Mouse (Mus musculus): ENCODE results near the gene Rxfp3.
"Not testable (repeated sequence)": the region's sequence is repeated elsewhere in the genome, so short reads cannot be mapped to it uniquely, and the experiment has no call there.

Gene Rxfp3

GRCm38 (mm10) chr15:11036535-11037375 is 1.0 kb downstream of the Rxfp3 start:
- DNase-seq (ENCODE audit: extremely low read depth, low read depth): no peak

GRCm38 (mm10) chr15:11035947-11036474 is 1.8 kb downstream of the Rxfp3 start:
- no peak for DNase-seq (ENCODE audit: extremely low read depth, low read depth)

DNA sequence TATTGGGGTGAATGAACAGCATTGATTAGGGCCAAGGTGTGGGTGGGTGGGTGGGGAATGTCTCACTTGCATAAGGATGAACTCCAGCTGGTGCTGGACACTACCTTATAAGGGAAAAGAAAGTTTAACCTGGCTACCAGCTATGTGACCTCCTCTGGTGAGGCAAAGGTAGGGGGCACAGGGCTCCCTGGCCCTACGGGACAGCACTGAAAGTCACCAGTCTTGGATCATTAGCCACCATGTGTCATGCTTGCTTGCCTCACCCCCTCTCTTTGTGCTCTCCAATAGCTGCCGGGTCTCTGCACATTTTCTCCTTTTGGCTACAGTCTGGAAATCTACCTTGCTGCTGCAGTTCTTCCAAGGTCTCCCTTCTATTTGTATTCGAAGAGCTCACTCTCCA is 7.6 kb downstream of the Rxfp3 start:
- no peak for DNase-seq (ENCODE audit: extremely low read depth, low read depth)

GRCm38 (mm10) chr15:11026801-11027561 is 10.8 kb downstream of the Rxfp3 start:
- no peak for DNase-seq (ENCODE audit: extremely low read depth, low read depth)

- no peak for DNase-seq (ENCODE audit: extremely low read depth, low read depth)
Observed at GRCm38 (mm10) chr15:11014931-11015330, 22.9 kb downstream of the Rxfp3 start.

GRCm38 (mm10) chr15:11010976-11011548 is 26.7 kb downstream of the Rxfp3 start:
- no peak for DNase-seq (ENCODE audit: extremely low read depth, low read depth)

- DNase-seq (ENCODE audit: extremely low read depth, low read depth): no peak
Observed at GRCm38 (mm10) chr15:11008756-11009155, 29.0 kb downstream of the Rxfp3 start.

DNA sequence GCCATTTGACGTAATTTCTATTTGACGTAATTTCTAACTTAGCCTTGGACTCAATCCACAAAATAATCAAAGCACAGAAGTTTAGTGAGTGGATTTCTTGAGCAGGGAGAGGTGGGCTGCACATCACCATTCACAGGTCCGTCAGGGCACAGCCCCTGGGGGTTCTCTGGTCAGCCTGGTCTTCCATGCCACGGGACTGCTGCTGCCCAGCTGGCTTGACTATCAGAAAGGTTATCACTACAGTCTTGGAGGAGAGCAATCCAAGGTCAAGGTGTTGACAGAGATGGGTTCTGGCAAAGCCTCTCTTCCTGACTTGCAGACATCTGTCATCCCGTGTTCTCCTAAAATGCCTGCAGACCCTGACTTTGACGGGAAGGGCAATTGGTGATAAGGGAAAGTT is 33.1 kb downstream of the Rxfp3 start:
- no peak for DNase-seq (ENCODE audit: extremely low read depth, low read depth)

DNA sequence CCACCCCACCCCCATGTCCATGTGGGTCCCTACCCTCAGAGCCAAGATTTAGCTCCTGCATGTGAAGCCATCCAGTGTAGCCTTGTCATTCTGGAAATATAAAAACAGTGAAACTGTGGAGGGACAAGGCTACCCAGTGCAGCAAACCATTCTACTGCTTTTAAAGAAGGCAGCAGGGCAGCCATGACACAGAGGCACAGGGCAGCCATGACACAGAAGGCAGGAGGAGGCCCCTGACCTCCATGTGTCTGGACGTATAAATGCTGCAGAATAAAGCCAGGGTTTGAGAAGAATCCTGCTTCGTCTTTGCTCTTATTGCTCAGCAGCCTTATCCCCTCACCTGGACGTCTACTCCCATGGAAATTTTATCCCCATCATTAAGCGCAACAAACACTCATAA is 34.0 kb downstream of the Rxfp3 start:
- DNase-seq (ENCODE audit: extremely low read depth, low read depth): no peak

DNA sequence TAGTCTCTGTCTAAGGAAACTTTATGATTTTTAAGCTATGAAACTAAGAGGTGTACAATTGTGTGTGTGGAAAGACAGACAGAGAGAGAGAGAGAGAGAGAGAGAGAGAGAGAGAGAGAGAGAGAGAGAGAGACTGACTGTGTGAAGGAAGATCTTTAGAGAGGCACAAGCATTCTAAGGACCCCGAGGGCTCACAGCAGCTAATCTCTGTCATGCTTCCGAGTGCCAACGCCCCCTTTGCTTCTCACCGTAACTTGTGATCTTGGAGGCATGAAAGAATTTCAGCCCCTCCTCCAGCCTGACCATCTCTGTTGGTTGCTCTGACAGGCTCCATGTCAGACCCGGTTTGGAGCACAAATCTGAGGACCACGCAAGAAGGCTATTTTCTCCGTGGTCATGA is 37.4 kb downstream of the Rxfp3 start, which contains the start of gene Slc45a2:
TSS of gene Slc45a2 (plus strand) at position 301 of the 400 bp plus-strand sequence.
- DNase-seq (ENCODE audit: extremely low read depth, low read depth): no peak

GRCm38 (mm10) chr15:10999832-11000231 is 38.0 kb downstream of the Rxfp3 start:
- DNase-seq (ENCODE audit: extremely low read depth, low read depth): no peak

GRCm38 (mm10) chr15:10991566-10991965 is 46.2 kb downstream of the Rxfp3 start:
- no peak for DNase-seq (ENCODE audit: extremely low read depth, low read depth)

GRCm38 (mm10) chr15:10990411-10990810 is 47.4 kb downstream of the Rxfp3 start:
- no peak for DNase-seq (ENCODE audit: extremely low read depth, low read depth)

DNA sequence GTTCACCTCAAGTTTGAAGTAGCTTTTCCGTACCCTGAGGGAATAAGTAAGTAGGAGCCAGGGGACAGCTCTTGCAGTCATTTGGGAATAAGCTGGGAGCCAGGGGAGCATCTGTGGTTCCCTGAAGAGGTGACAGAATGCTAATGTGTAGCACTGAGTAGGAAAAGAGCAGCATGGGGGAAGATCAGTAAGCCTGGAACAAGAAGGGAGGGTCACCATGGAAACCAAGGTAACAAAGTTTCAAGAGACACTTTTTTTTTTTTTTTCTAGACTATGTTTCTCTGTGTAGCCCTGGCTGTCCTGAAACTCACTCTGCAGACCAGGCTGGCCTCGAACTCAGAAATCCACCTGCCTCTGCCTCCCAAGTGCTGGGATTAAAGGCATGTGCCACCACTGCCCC is 51.3 kb downstream of the Rxfp3 start:
- not testable (repeated sequence) for DNase-seq (ENCODE audit: extremely low read depth, low read depth)

- DNase-seq (ENCODE audit: extremely low read depth, low read depth): no peak
Observed at GRCm38 (mm10) chr15:10985756-10986155, 52.0 kb downstream of the Rxfp3 start.
